Mouse (Mus musculus) forebrain, postnatal 0 days (tissue): ENCODE data around the gene Zfp867. TPM values are rescaled to one million over a fixed set of nuclear protein-coding genes. Genes with fewer than 3 reads are reported as not detected.

ENCODE experiments used
- ATAC-seq: fragments of 200-750 bp; cut with Nextera tagmentation; 2 replicates; pipeline ENCODE4 v1.8.0; 2017; ENCODE audit warnings: mild to moderate bottlenecking, moderate library complexity
- DNase-seq: peaks from one replicate; pipeline ENCODE4 v3.0.0-alpha.2; 2015
- H3K27ac ChIP-seq: fragments of 300-500 bp; sonication (generic); 2 replicates; pipeline ENCODE4 v1.5.1; 2014; ENCODE audit warnings: low read depth, mild to moderate bottlenecking, antibody characterized with exemption, low read length, moderate library complexity, mixed read lengths
- H3K27me3 ChIP-seq: fragments of 300-500 bp; sonication (generic); 2 replicates; pipeline ENCODE4 v1.6.1; 2014; ENCODE audit warnings: mild to moderate bottlenecking, low read length, mixed read lengths; ENCODE audit not compliant: insufficient read depth
- H3K36me3 ChIP-seq: fragments of 300-500 bp; sonication (generic); 2 replicates; pipeline ENCODE4 v1.6.1; 2014; ENCODE audit warnings: mild to moderate bottlenecking, moderate library complexity; ENCODE audit not compliant: insufficient read depth
- H3K4me1 ChIP-seq: fragments of 300-500 bp; sonication (generic); 2 replicates; pipeline ENCODE4 v1.6.1; 2014; ENCODE audit warnings: antibody characterized with exemption; ENCODE audit not compliant: insufficient read depth
- H3K4me2 ChIP-seq: fragments of 300-500 bp; sonication (generic); 2 replicates; pipeline ENCODE4 v1.6.1; 2014; ENCODE audit warnings: low read depth, mild to moderate bottlenecking, moderate library complexity
- H3K4me3 ChIP-seq: fragments of 300-500 bp; sonication (generic); 2 replicates; pipeline ENCODE4 v1.5.1; 2014; ENCODE audit warnings: low read depth, low read length, mixed read lengths
- H3K9ac ChIP-seq: fragments of 300-500 bp; sonication (generic); 2 replicates; pipeline ENCODE4 v1.6.1; 2014; ENCODE audit warnings: mild to moderate bottlenecking
- H3K9me3 ChIP-seq: fragments of 300-500 bp; sonication (generic); 2 replicates; pipeline ENCODE4 v1.6.1; 2016; ENCODE audit warnings: low read length
- CTCF ChIP-seq: sonication (generic); IDR thresholded peaks from 2 replicates; pipeline ENCODE4 v1.5.1; 2016; ENCODE audit warnings: antibody characterized with exemption, control low read depth, low read depth
- WGBS: fragments of 180-500 bp; shearing (Covaris S2); extraction: QIAGEN DNeasy Blood & Tissue Kit; methylation state at CpG from one replicate; pipeline ENCODE4 v1.1.7; 2014; 5-methylcytosine and 5-hydroxymethylcytosine counted together
- polyA plus RNA-seq: library from polyadenylated mRNA; unstranded; fragments of >200 nt; fragmentation: Nextera tagmentation; extraction: Ambion mirVana; gene quantifications from 2 replicates; pipeline ENCODE4 v1.2.1, GENCODE M21; 2015
- total RNA-seq: library from RNA; depleted of rRNA; stranded (reverse); fragments of >200 nt; gene quantifications from 2 replicates; pipeline ENCODE4 v1.2.3, GENCODE M21; 2014

Gene Zfp867
- total and polyA plus RNA-seq, 2 experiments from 2014 or later: 7.5 to 14.1 TPM

- Histone ChIP-seq H3K4me1 (no peaks in the 10 kb centered on the region), H3K9me3 (no peaks in the 10 kb centered on the region), H3K4me3 (no peak overlapping the region), H3K27ac (no peak overlapping the region), H3K4me2 (no peak overlapping the region), H3K9ac (no peak overlapping the region), H3K27me3 (no peaks in the 10 kb centered on the region), H3K36me3 (peaks cover 88% of the 10 kb centered on the region)
- TF ChIP-seq CTCF: no peak
- WGBS: 86% methylated on average over 6 of the region's 6 CpGs
- ATAC-seq (no peak), DNase-seq (no peak)
Measured at GRCm38 (mm10) chr11:59496672-59497310, 24.5 kb upstream of the Zfp867 start.

GRCm38 (mm10) chr11:59486222-59486621 lies 13.9 kb upstream of the Zfp867 start:
- DNase-seq: no peak
- no peaks in the 10 kb centered on the region for H3K4me1 ChIP-seq
- no peak overlapping the region for H3K9ac ChIP-seq
- 87% methylated on average over 8 of the region's 8 CpGs for WGBS
- H3K36me3 ChIP-seq: peaks cover 52% of the 10 kb centered on the region
- H3K27ac ChIP-seq: no peak overlapping the region
- TF ChIP-seq CTCF: no peak
- no peaks in the 10 kb centered on the region for H3K27me3 ChIP-seq
- H3K4me3 ChIP-seq: no peak overlapping the region
- H3K4me2 ChIP-seq: no peak overlapping the region
- no peaks in the 10 kb centered on the region for H3K9me3 ChIP-seq
- no peak for ATAC-seq

GRCm38 (mm10) chr11:59485641-59486040 lies 13.4 kb upstream of the Zfp867 start:
- Histone ChIP-seq H3K4me2 (no peak overlapping the region), H3K4me1 (no peaks in the 10 kb centered on the region), H3K9me3 (no peaks in the 10 kb centered on the region), H3K27ac (no peak overlapping the region), H3K4me3 (no peak overlapping the region), H3K36me3 (peaks cover 46% of the 10 kb centered on the region), H3K27me3 (no peaks in the 10 kb centered on the region), H3K9ac (no peak overlapping the region)
- no peak for TF ChIP-seq CTCF
- WGBS: 59% methylated on average over 2 of the region's 2 CpGs
- DNase-seq: no peak
- no peak for ATAC-seq

- Histone ChIP-seq H3K27ac (no peak overlapping the region), H3K9me3 (no peaks in the 10 kb centered on the region), H3K9ac (no peak overlapping the region), H3K27me3 (no peaks in the 10 kb centered on the region), H3K36me3 (peaks cover 29% of the 10 kb centered on the region), H3K4me2 (no peak overlapping the region), H3K4me1 (no peaks in the 10 kb centered on the region), H3K4me3 (no peak overlapping the region)
- whole genome bisulfite sequencing: 4% methylated on average over 2 of the region's 2 CpGs
- TF ChIP-seq CTCF: peak; percentile 79
- ATAC-seq (no peak; the same call in 1 of the 2 replicates), DNase-seq (peak; percentile 86)
Measured at GRCm38 (mm10) chr11:59483212-59483611, 10.9 kb upstream of the Zfp867 start.

- H3K9ac ChIP-seq: no peak overlapping the region
- H3K27ac ChIP-seq: no peak overlapping the region
- DNase-seq: no peak
- H3K9me3 ChIP-seq: no peaks in the 10 kb centered on the region
- no peak for TF ChIP-seq CTCF
- 69% methylated on average over 6 of the region's 6 CpGs for WGBS
- H3K4me3 ChIP-seq: no peak overlapping the region
- H3K27me3 ChIP-seq: no peaks in the 10 kb centered on the region
- no peak overlapping the region for H3K4me2 ChIP-seq
- no peaks in the 10 kb centered on the region for H3K4me1 ChIP-seq
- no peaks in the 10 kb centered on the region for H3K36me3 ChIP-seq
- ATAC-seq: no peak
Measured at GRCm38 (mm10) chr11:59477240-59477639, 5.0 kb upstream of the Zfp867 start.

GRCm38 (mm10) chr11:59471413-59472325 lies 605 bp downstream of the Zfp867 start:
- Histone ChIP-seq H3K9ac (peak overlapping the region; percentile 95), H3K9me3 (no peaks in the 10 kb centered on the region), H3K4me2 (peak overlapping the region; percentile 83), H3K36me3 (no peaks in the 10 kb centered on the region), H3K4me1 (0 out of 2 replicates have a peak, but pooled peaks cover 5% of the 10 kb centered on the region), H3K4me3 (peak overlapping the region; percentile 96), H3K27me3 (no peaks in the 10 kb centered on the region), H3K27ac (peak overlapping the region; percentile 83)
- no peak for DNase-seq
- ATAC-seq: peak; percentile 65; the same call in 1 of the 2 replicates
- 8% methylated on average over 37 of the region's 37 CpGs for WGBS
- TF ChIP-seq CTCF: no peak

GRCm38 (mm10) chr11:59460459-59460858 lies 11.8 kb downstream of the Zfp867 start:
- no peak for TF ChIP-seq CTCF
- Histone ChIP-seq H3K36me3 (peaks cover 52% of the 10 kb centered on the region), H3K4me3 (no peak overlapping the region), H3K27ac (no peak overlapping the region), H3K9me3 (peaks cover 12% of the 10 kb centered on the region), H3K27me3 (no peaks in the 10 kb centered on the region), H3K4me2 (no peak overlapping the region), H3K4me1 (no peaks in the 10 kb centered on the region), H3K9ac (no peak overlapping the region)
- ATAC-seq (no peak), DNase-seq (no peak)
- 97% methylated on average over 2 of the region's 2 CpGs for WGBS
